Mouse (Mus musculus) skeletal muscle tissue, adult 2 months (tissue): ENCODE results near the gene Btbd1.

ENCODE experiments used
- DNase-seq: peaks from one replicate; pipeline ENCODE4 v3.0.0-alpha.2; 2012; ENCODE audit warnings: low read depth, low spot score

The Btbd1 gene

DNA sequence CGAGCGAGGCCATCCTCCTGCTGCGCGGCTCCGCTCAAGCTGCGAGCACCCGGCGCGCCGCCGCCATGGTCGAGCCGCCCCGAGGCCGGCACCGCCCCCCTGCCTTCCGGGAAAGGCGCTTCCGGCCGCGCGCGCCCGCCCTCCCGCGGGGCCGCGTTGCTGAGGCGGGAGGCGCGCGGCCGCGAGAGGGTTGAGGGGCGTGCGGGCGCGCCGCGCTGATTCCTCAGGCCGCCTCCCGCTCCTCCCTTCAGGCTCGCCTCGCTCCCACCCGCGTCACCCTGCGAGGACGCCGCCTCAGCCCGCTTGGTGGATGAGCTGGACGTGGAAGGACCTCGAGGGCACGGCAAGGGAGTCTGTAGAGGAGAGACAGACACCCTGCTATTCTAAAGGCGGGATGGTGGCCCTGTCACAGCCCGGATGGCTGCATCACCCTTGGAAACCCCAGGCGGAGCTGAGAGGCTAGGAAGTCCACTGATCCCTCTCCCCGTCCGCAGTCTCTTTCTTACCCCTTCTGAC is at the start of gene Btbd1:
Gene Btbd1, minus strand, starts transcription at position 53 of the 516 bp plus-strand sequence.
- DNase-seq = peak; percentile 51

DNA sequence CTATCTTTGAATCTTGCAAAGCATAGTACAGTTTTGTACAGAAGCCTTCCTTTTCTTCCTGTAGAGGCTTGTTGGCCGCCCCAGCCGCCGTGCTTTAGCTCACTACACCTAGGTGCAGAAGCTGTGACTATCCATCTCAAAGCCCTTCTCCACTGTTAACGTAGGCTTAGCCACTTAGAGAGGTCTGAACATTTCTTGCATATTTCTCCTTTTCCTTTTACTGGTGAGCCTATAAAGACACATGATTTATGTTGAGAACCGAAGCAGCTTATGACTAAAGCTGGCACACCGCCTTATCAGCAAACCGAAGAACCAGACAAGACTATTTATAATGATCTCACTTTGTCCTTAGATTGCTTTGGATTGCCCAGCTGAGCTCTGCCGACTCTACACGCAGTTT is 46.1 kb upstream of the Btbd1 start:
- no peak for DNase-seq

DNA sequence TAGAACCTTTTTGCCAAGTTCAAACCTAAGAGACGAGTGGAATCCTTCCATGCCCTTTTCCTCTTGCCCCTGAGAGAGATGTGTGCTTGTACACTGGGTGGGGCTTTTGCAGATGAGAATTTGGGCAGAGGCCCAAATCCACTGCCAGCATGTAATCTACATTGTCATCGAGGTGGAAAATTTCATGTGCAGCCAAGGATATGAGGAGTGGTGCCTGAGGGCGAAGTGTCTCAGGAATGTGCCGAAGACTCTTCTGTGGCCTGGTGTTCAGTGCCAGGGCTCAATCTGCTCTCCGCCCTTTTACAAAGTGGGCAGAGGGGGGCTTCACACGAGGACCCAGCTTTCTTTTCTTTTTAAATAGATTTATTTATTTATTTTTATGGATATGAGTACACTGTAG is 45.4 kb upstream of the Btbd1 start:
- no peak for DNase-seq

DNA sequence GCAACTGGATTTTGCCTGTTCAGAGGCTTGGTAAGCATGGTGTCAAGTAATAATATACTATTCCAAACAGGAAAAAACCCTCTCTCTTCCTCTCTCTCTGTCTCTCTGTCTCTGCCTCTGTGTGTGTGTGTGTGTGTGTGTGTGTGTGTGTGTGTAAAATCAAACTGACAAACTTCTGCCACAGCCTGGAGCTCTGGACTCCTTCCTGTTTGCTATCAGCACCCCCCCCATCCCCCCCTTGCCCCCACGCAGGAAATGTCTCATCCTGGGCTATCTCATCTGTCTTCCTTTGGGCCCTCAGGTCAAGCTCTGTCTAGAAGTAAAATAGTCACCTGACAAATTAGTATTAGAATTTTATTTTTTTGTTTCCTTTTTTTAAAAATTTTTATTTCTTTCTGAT is 44.6 kb upstream of the Btbd1 start:
- DNase-seq = no peak

DNA sequence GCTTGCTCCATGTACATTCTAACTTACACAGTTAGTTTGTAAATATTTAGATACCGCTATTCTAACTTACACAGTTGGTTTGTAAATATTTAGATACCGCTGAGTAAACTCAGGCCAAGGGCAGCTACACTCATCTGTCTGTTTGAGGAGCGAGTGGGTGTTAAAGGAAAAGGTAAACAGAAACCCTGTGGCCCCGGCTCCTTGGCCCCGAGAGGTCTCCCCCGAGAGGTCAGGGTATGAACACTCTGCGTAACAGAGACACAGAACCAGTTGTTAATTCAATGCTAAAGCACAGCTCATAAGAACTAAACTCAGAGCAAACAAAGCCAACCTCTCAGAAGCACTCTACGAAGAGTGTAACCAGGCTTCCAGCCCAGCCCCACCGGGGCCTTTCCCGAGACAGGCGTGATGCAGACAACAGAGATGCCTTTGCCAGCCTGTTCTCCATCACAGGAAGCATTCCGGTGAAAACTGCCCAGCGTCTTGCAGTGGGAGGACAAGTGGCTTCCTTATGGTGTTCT is 43.3 kb upstream of the Btbd1 start:
- DNase-seq = no peak

DNA sequence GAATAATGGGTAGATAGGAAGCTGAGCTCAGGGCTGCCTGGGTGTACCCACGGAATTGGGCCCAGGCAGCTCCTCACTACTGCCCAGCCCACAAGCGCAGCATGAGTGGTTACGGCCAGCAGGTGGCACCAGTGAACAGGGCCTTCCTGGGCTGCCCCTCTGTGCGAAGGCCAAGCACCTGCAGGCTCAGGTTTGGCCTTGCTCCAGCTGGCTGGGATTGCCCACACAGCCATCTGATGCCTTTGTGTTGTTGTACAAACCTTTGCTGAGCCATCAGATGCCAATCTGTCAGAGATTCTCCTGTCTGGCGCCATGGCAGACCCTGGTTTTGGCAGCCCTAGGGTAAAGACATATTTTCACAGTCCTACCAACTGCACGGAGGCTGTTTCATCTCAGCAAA is 38.9 kb upstream of the Btbd1 start:
- peak; percentile 50 for DNase-seq

DNA sequence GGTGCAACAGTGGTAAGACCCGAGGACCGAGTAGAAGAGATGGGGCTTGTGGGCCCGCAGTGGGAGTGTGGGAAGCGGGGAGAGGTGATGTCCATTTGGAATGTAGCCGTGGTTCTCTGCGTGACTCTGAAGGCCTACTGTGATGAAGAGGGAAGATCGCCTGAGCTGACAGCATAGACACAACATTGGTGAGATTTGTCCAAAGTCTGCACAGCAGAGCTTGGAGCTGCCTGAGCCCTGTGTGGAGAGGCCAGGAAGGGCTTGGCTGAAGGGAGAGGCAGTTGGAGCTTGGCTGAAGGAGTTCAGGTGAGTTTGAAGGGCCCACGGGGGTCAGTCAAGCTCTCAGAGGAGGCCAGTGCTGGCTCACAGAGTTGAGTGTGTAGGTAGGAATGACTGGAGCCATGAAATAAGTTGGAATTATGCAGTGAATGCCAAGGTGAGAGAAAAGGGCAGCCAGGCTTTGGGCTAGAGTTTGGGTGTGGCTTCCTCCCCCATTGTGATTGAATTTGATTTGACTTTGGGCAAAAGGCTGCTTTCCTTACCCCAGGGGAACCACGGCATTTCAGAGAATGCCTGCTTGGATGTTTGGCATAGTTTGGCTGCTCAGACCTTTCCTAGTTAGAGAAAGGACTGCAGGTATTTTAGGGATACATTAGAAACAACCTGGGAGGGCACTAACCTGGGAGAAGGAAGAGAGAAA is 38.1 kb upstream of the Btbd1 start:
- DNase-seq = no peak

DNA sequence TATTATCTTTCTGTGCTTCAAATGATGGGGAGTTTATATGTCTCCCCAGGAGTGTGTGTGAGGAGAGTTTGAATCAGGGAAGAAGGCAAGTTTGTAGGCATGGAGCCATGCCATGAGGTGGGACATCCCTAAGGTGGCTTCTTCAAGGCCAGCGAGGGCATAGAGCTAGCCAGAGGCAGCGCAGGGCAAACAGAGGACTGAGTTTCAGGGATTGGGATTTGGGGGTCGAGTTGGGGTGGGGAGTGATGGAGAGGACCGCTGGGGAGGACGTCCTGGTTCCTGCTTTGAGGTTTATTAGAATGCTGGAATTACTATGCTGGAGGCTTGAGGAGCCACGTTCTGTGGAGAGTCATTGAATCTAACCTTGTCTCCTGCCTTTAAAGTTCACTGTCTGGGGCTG is 36.7 kb upstream of the Btbd1 start:
- DNase-seq = no peak

DNA sequence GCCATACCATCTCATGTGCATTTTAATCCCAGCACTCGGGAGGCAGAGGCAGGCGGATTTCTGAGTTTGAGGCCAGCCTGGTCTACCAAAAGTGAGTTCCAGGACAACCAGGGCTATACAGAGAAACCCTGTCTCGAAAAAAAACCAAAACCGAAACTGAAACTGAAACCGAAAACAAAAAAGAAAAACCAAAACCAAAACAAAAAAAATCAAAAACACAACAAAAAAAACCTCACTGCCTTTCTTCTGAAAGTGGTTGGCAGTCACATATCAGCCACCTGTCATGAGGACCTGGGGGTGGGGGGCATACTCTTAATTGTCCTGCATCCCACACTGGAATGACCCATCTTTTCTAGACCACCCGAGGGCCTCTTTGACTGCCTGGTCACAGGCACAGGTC is 35.3 kb upstream of the Btbd1 start:
- DNase-seq = no peak

DNA sequence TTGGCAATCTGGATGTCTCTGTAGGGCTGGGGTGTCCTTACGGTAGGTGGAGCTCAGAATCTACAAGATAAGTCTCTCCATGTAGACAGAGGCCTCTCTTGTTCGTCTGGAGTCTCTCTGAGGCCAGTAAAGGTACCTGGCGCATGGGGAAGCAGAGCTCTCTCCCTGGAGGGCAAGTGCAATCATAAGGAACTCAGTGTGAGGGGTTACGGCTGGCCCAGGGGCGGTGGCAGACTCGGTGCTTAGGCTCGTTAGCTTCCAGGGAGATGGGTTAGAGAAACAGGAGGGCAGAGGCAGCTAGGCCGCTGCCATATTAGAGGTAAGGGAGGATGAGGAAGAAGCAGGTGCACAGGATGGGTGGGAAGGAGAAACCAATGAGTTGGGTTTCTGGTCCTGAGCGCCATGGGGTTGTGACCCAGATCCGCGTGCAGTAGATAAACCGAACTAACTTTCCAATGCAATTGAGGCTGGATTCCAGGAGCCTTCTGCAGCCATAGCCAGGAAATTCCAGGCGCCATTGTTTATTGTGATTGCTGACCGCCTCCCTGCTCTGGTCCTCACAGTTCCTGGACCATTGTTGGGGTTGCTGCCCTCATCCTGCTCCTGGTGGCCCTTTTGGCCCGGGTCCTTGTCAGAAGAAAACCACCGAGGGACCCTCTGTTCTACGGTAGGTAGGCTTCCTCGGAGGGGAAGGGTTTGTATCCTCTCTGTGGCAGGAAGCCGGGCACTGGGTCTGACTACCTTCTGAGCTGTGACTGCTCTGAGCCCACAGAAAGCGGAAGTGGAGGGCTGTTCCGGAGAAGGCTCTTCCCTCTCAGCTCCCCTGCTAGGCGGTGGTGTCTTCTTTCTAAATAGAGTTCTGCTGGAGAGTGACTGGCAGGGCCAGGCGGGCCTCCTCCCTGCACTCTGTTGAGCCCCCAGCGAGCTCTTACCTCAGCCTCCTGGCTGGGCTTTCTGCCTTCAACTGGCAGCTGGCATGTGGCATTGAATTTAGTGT is 33.7 kb upstream of the Btbd1 start:
- peak; percentile 62 for DNase-seq

DNA sequence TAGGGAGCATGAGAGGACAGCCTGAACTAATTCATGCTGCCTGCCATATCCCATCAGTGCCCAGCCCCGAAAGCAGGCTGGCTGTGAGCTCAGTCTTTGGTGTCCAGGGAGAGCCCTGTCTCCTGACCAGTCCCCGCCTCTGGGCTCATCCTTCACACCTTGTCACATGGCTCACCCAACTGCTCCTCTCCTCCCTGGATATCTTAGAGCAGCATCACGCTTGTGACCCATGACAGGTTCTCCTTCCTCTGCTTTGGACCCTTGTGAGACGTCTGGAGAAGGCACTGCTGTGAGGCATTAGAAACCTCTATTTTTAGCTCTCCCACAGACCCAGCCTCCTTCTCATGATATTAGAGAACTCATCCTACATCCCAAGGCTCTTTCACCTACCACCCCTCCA is 32.7 kb upstream of the Btbd1 start:
- DNase-seq = no peak

DNA sequence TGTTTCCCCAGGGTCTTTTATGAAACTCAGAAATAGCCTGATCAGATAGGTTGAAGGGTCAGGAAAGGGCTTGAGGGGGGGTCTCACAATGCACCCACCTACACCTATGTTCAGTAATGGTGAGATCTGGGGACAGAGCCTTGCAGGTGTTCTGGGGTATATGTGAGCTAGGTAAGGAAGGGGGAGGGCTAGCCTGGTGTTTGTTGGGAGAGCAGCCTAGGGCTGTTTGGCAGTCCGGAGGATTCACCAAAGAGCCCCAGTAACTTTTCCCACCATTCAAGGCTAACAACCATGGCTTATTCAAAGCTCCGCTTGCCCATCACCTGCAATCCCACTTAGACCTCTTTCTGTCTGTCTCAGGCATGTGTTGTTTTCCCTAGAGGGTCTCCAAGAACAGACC is 32.2 kb upstream of the Btbd1 start:
- no peak for DNase-seq

DNA sequence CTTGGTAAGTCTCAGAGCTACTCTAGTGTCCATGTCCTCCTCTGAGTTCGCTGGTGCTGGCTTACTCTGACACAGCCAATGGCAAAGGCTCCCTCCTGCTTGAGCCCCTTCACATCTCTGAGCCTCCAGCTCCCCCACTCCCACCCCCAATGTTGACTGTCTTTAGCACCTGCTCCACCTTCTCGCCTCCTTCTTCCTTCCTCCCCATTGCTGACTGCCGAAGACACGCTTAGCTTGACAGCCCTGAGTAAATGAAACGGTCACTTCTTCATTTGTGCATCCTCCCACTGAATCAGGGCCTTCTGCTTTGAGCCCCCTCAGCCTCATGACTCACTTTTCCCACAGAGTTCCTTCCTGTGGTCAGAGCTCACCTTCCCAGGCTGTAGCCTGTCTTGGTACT is 31.8 kb upstream of the Btbd1 start:
- DNase-seq = no peak

DNA sequence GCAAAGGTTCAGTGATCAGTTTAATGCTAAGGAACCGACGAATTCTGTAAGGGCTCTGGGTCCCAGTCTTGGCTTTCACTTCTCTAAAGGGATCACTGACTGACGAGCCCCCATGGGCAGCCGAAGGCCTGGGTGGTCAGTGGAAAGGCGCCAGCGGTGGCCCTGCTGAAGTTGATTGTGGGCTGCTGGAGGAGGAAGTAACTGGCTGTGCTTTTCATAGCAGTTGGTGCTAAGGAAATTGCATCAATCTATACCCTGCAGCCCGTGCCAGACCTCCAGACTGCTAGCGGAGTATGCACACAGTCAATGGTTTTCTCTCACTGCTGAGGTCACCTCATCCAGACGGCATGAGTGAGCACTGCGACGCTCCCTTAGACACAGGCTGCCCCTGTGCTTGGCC is 30.8 kb upstream of the Btbd1 start:
- peak; percentile 56 for DNase-seq

DNA sequence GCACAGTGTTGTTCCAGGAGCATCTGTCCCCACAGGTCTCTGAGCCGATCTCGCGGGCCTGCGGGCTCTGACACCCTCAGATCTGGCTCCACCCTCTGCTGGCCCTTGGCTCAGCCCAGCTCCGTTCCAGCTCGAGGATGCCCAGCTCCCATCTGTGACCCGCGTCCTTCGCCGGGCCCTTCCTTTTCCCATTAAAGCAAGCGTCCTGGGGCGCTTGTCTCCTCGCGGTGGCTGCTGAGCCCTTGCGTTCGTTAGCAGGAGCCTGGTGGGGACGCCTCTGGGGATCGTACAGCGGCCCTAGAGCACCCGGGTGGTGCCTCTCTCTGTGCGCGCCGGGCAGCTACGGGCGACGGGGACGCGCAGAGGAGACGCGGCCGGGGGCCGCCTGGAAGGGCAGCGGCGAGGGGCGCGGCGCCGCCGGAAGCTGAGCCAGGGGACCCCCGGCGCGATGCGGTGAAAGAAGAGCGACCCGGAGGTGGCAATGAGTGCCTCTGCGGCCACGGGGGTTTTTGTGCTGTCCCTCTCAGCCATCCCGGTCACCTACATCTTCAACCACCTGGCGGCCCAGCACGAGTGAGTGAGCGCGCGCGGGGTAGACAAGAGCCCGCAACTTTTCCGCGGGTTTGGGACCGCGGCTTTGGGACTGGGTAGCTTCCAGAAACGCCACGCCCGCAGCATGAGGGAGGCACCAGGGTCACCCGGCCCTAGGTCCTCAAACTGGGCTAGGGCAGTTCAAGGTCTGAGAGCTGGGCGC is 29.9 kb upstream of the Btbd1 start, which contains the start of gene Tm6sf1:
Gene Tm6sf1, plus strand, starts transcription at position 34 of the 754 bp plus-strand sequence.
- DNase-seq = no peak

DNA sequence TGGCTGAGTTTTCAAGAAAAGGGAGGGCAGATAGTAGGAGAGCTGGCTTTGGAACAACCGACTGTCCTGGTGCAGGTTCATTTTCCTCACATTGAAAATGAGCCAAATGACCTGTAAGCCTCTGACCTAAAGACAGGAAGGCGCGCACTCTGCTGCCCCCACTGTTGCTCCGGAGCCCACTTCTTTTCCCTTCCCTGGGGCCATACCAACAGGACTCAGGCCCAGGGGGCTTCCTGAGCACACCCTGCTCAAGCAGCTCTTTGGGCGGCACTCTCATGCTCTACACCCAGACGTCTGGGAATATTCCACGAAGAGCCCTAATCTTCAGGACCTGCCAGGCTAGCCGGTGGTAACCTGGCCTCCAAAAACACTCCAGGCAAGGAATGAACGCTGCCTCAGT is 29.0 kb upstream of the Btbd1 start:
- DNase-seq = no peak

DNA sequence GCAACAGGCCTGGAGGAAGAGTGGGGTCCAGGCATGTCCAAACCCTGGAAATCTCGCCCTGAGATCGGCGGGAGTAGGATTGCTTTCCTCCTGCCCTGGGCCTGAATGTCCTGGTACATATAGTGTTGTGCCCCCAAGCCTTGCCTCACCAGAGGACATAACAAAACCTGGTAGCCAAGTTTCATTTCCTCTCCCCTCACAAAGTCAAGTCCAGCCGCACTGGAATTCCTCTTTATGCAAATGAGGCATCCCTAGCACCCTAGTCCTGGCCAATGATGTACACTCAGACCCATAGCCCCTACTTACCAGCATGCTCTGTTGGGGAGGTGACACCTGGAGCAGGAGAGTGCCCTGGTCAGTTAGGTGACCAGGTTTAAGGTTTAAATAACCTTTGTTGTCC is 27.0 kb upstream of the Btbd1 start:
- DNase-seq = no peak

DNA sequence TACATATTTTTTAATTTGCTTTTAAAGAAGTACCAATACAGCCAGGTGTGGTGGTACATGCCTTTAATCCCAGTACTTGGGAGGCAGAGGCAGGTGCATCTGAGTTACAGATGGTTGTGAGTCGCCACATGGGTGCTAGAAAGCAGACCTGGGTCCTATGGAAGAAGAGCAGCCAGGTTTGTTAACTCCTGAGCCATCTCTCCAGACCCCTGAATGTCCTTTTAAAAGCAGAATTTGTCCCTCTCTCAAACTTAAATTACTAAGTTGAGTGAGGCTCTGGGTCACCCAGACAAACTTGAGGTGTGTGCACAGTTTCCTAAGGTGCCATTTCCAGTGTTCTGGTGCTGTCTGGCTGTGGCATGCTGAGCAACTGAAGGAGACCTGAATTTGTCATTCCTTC is 26.5 kb upstream of the Btbd1 start, which contains the start of gene Gm10160:
Gene Gm10160, minus strand, starts transcription at position 101 of the 400 bp plus-strand sequence.
- no peak for DNase-seq

DNA sequence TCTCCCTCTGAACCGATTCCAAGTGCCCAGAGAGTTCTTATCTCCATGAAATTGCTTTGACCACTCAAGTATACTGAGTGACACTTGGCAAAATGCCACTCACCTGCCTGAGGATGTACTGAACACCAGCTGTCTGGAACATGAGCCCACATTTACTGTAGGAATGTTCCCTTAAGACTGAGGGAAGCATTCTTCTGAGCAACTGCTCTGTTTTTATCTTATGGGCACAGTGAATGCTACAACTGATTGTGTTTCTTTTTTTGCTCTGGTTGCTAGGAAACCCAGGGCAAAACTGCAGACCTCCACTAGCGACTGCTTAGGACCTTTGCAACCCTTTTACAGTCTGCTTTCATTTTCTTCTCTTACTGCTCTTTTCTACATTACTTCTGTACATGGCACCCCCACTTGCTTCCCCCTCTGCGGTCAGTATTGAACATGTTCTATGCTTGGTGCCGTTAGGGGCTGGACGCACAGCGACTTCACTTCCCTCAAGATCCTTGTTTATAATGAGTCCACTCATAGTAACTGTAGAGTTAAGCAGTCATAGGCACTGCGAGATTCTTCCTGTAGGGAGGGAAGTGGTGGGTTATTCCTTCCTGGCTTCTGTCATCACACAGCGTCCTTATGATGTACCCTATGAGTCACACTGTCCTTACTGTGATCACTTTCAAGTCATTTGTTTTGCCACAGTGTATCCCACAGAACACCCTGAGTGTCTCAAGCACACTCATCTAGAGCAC is 25.5 kb upstream of the Btbd1 start:
- DNase-seq = no peak

DNA sequence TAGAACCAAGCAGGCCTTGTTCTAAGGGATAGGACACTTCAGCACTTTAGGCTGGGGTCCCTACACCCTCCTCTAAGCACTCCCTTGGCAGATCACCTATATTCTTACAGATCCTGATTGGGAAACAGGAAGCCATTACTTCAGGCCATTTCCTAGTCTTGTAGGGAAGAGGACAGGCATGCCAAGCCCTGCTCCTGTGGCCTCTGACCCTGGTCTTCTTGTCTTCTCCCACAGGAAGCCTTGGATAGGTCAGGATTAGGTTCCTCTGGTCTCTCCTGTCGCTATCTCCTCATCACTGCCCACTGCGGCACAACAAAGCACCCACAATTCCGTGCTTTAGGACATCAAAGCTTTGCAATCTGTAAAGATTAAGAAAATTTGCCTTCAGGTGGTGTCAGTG is 22.5 kb upstream of the Btbd1 start:
- no peak for DNase-seq

DNA sequence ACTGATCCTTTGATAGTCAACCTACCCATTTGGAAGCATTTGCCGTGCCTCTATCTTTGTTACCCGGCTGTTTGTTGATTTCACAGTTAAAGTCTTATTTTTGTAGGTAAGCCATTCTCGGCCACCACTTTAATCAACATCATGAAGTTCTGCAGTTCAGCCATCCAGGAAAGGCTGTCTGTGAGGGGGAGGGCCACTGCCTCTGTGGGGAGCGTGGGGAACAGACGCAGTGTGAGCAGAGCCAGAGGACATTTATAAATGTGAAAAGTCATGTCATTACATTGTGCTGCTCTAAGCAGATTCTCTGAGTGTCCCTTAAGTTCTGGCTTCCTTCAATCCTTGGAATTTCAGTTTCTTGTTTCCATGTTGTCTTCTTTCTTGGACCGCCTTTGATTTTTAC is 20.9 kb upstream of the Btbd1 start:
- DNase-seq = no peak
